Mouse (Mus musculus) CH12.LX (cell line): ENCODE measurements at regions not wholly inside any gene's neighbourhood (a gene's known extent, or its start where the extent isn't known, plus 50 kb on each side); places are given as distances from the start of the nearest gene placed in this dataset.

Experiments used
- DNase-seq: peaks from one replicate; pipeline ENCODE4 v3.0.0-alpha.2; 2013; ENCODE audit errors: extremely low read depth
- H3K27ac ChIP-seq: 2 replicates; pipeline ENCODE4 v1.5.1; 2012; ENCODE audit warnings: low read depth, mild to moderate bottlenecking, control low read depth, moderate library complexity; ENCODE audit not compliant: insufficient read depth
- H3K27me3 ChIP-seq: replicated peaks from 2 replicates; pipeline ENCODE3; 2012; ENCODE audit warnings: inconsistent platforms
- H3K36me3 ChIP-seq, 2 experiments: replicated peaks in 1 of 2; 2 replicates each; pipeline versions ENCODE3 to v1.6.1; 2012; ENCODE audit warnings: inconsistent platforms in 1 of 2, low read length in 1 of 2, mild to moderate bottlenecking in 1 of 2, mixed read lengths in 1 of 2, moderate library complexity in 1 of 2; ENCODE audit not compliant: control insufficient read depth in 1 of 2, insufficient read depth in 1 of 2
- H3K4me1 ChIP-seq, 2 experiments: 2 replicates each; pipeline ENCODE4 v1.6.1; 2012; ENCODE audit warnings: inconsistent platforms in 1 of 2, moderate library complexity in 1 of 2; ENCODE audit not compliant: insufficient read depth in 2 of 2, control insufficient read depth in 1 of 2
- H3K4me2 ChIP-seq: 2 replicates; pipeline ENCODE4 v1.6.1; 2012; ENCODE audit warnings: low read depth, mild to moderate bottlenecking, control low read depth; ENCODE audit not compliant: poor library complexity, insufficient read depth, severe bottlenecking
- H3K4me3 ChIP-seq, 3 experiments: fragments of 150-350 bp in 1 of 3; sonication (generic) in 1 of 3; replicated peaks in 1 of 3; 2 replicates each; pipeline versions ENCODE3 to v1.5.1; 2011 to 2012; ENCODE audit warnings: low read depth in 2 of 3, low read length in 2 of 3, mild to moderate bottlenecking in 2 of 3, moderate library complexity in 2 of 3, control low read depth in 1 of 3, improper control_type of control experiment in 1 of 3, inconsistent platforms in 1 of 3, mixed read lengths in 1 of 3; ENCODE audit not compliant: poor library complexity in 1 of 3
- H3K79me2 ChIP-seq: replicated peaks from 2 replicates; pipeline ENCODE4 v1.6.1; 2012; ENCODE audit warnings: mild to moderate bottlenecking, moderate library complexity; ENCODE audit not compliant: control insufficient read depth, poor library complexity, insufficient read depth, severe bottlenecking; ENCODE audit errors: extremely low read depth
- H3K9ac ChIP-seq: 2 replicates; pipeline ENCODE4 v1.6.1; 2012; ENCODE audit warnings: low read depth, mild to moderate bottlenecking, control low read depth, moderate library complexity; ENCODE audit not compliant: insufficient read depth
- H3K9me3 ChIP-seq: replicated peaks from 2 replicates; pipeline ENCODE3; 2012; ENCODE audit warnings: low read length, inconsistent platforms, mixed read lengths
- BHLHE40 ChIP-seq: IDR thresholded peaks from 2 replicates; pipeline ENCODE4 v1.6.1; 2011; ENCODE audit warnings: mild to moderate bottlenecking, low read depth, low read length, improper control_type of control experiment
- CHD1 ChIP-seq: IDR thresholded peaks from 2 replicates; pipeline ENCODE4 v1.6.1; 2012; ENCODE audit warnings: low read depth, low read length, improper control_type of control experiment, inconsistent platforms
- CTCF ChIP-seq, 2 experiments: IDR thresholded peaks in 1 of 2; conservative IDR thresholded peaks in 1 of 2; 2 replicates each; pipeline ENCODE4 v1.5.1; 2011 to 2012; ENCODE audit warnings: low read depth in 2 of 2, low read length in 2 of 2, improper control_type of control experiment in 1 of 2, inconsistent platforms in 1 of 2, mild to moderate bottlenecking in 1 of 2, moderate library complexity in 1 of 2
- E2F4 ChIP-seq: IDR thresholded peaks from 2 replicates; pipeline ENCODE4 v1.6.1; 2011; ENCODE audit warnings: low read depth, low read length, improper control_type of control experiment; ENCODE audit not compliant: insufficient replicate concordance
- GABPA ChIP-seq: IDR thresholded peaks from 2 replicates; pipeline ENCODE4 v1.6.1; 2012; ENCODE audit warnings: low read depth, low read length, improper control_type of control experiment, inconsistent platforms; ENCODE audit not compliant: insufficient replicate concordance
- IRF4 ChIP-seq: IDR thresholded peaks from 2 replicates; pipeline ENCODE4 v1.6.1; 2014; ENCODE audit warnings: low read depth, mild to moderate bottlenecking, inconsistent platforms, low read length, improper control_type of control experiment
- JUN ChIP-seq: IDR thresholded peaks from 2 replicates; pipeline ENCODE4 v1.6.1; 2011; ENCODE audit warnings: low read depth, mild to moderate bottlenecking, low read length, improper control_type of control experiment, moderate library complexity; ENCODE audit not compliant: insufficient read depth
- JUND ChIP-seq: conservative IDR thresholded peaks from 2 replicates; pipeline ENCODE4 v1.6.1; 2011; ENCODE audit warnings: low read depth, low read length, improper control_type of control experiment
- MAZ ChIP-seq: IDR thresholded peaks from 2 replicates; pipeline ENCODE4 v1.6.1; 2012; ENCODE audit warnings: low read depth, mild to moderate bottlenecking, inconsistent platforms, low read length, improper control_type of control experiment, moderate library complexity
- NELFE ChIP-seq: IDR thresholded peaks from 2 replicates; pipeline ENCODE4 v1.6.1; 2011; ENCODE audit warnings: low read depth, low read length, improper control_type of control experiment
- NRF1 ChIP-seq: IDR thresholded peaks from 2 replicates; pipeline ENCODE4 v1.6.1; 2014; ENCODE audit warnings: low read depth, mild to moderate bottlenecking, inconsistent platforms, low read length, improper control_type of control experiment, moderate library complexity
- PAX5 ChIP-seq: IDR thresholded peaks from 2 replicates; pipeline ENCODE4 v1.6.1; 2012; ENCODE audit warnings: low read length, inconsistent platforms, mixed read lengths
- POLR2AphosphoS2 ChIP-seq: IDR thresholded peaks from 2 replicates; pipeline ENCODE4 v1.6.1; 2011; ENCODE audit warnings: low read depth, low read length, improper control_type of control experiment
- SIN3A ChIP-seq: IDR thresholded peaks from 2 replicates; pipeline ENCODE4 v1.6.1; 2012; ENCODE audit warnings: low read length, improper control_type of control experiment, inconsistent platforms
- TCF12 ChIP-seq: IDR thresholded peaks from 2 replicates; pipeline ENCODE4 v1.6.1; 2014; ENCODE audit warnings: low read depth, mild to moderate bottlenecking, inconsistent platforms, low read length, improper control_type of control experiment
- UBTF ChIP-seq: IDR thresholded peaks from 2 replicates; pipeline ENCODE4 v1.6.1; 2012; ENCODE audit warnings: low read depth, mild to moderate bottlenecking, inconsistent platforms, low read length, improper control_type of control experiment, moderate library complexity
- ZMIZ1 ChIP-seq: IDR thresholded peaks from 2 replicates; pipeline ENCODE4 v1.6.1; 2012; ENCODE audit warnings: low read depth, mild to moderate bottlenecking, inconsistent platforms, low read length, improper control_type of control experiment
- ZNF384 ChIP-seq: IDR thresholded peaks from 2 replicates; pipeline ENCODE4 v1.6.1; 2012; ENCODE audit warnings: low read depth, low read length, improper control_type of control experiment, inconsistent platforms
- dilution Hi-C: fragments of 300-500 bp; cut with MboI; formaldehyde crosslinking; loops from 2 replicates; pipeline ENCODE4 v1.14.3; 2020; ENCODE audit warnings: low sequenced_read_pairs; ENCODE audit not compliant: extremely low pct_unique_long_range_greater_than_20kb, extremely low pct_ligation_motif_present
- in situ Hi-C: fragments of 300-500 bp; cut with MboI; formaldehyde crosslinking; loops from 3 replicates; pipeline ENCODE4 v1.14.3; 2019; ENCODE audit warnings: low sequenced_read_pairs, low pct_ligation_motif_present, low pct_unique_long_range_greater_than_20kb, mixed read lengths

DNA sequence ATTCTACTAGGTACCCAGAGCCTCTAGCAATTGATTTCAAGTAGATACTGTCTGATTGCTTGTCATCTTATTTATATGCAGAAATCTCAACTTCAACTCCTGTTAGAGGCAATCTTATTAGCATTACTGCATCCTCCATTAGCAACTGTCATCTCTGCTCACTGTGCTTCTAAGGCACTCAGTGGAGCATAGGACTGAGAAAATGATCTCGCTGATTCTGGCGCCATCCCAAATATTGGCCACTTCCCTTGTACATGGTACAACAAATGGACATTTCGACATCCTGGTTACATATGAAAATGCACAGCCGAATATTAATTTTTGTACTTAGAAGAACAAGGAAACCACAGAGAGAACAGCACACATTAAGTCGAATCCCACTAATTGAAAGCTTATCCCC lies 329.7 kb upstream of the G2e3 start:
- Histone ChIP-seq H3K27ac (no peak overlapping the region), H3K79me2 (no peaks in the 10 kb centered on the region), H3K9ac (no peak overlapping the region), H3K4me1 (no peaks in the 10 kb centered on the region), H3K4me2 (no peak overlapping the region), H3K4me3 (no peak overlapping the region), H3K27me3 (no peaks in the 10 kb centered on the region), H3K36me3 (no peaks in the 10 kb centered on the region), H3K9me3 (peaks cover 43% of the 10 kb centered on the region)
- no peak for TF ChIP-seq ZNF384
- TF ChIP-seq JUN, result no peak
- TF ChIP-seq E2F4, result no peak
- TF ChIP-seq JUND, result no peak
- TF ChIP-seq POLR2AphosphoS2, result no peak
- no peak for TF ChIP-seq CHD1
- no peak for TF ChIP-seq NELFE
- no peak for TF ChIP-seq NRF1
- no peak for TF ChIP-seq SIN3A
- no peak for TF ChIP-seq UBTF
- TF ChIP-seq TCF12, result no peak
- no peak for TF ChIP-seq CTCF (conservative IDR thresholded peaks at IDR 0.05 in 1 of 2, IDR thresholded peaks at IDR 0.05 in 1 of 2; ENCODE audit: low read depth in 2 of 2, low read length in 2 of 2)
- no peak for TF ChIP-seq ZMIZ1
- dilution Hi-C loops (no loop called here), in situ Hi-C loops (no loop called here)
- DNase-seq, result no peak

DNA sequence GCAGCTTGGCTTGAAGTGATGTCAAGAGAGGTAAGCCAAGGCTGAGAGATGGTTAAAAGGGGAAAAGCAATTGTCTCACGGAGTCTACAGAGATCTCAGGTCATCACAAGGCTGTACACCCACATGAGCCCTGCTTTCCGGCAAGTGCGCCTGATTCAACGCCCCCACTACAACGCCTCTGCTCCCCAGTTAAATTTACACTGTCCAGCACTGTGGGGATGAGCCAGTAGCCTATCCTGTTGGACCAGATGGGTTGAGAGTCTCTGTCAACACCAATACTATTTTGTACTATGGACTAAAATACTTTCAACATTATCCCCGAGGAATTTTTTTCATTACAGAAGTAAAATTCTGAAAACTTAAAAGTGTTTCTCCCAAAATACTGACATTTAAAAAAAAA lies 331.8 kb upstream of the G2e3 start:
- dilution Hi-C loops, result no loop called here
- Histone ChIP-seq H3K9ac (no peak overlapping the region), H3K27me3 (no peaks in the 10 kb centered on the region), H3K4me2 (no peak overlapping the region)
- no peak for TF ChIP-seq JUN
- no peak for TF ChIP-seq POLR2AphosphoS2
- TF ChIP-seq BHLHE40, result no peak
- TF ChIP-seq IRF4, result no peak
- TF ChIP-seq GABPA, result no peak
- TF ChIP-seq UBTF, result no peak
- TF ChIP-seq PAX5, result no peak
- TF ChIP-seq ZNF384, result no peak
- TF ChIP-seq MAZ, result no peak
- no peak for TF ChIP-seq ZMIZ1
- TF ChIP-seq, all 38 proteins: peak for 0
- H3K27ac ChIP-seq, result no peak overlapping the region
- H3K4me1 ChIP-seq, result no peaks in the 10 kb centered on the region
- H3K36me3 ChIP-seq, result no peaks in the 10 kb centered on the region
- no peak overlapping the region for H3K4me3 ChIP-seq
- peaks cover 42% of the 10 kb centered on the region for H3K9me3 ChIP-seq
- in situ Hi-C loops, result no loop called here
- DNase-seq, result no peak
- no peaks in the 10 kb centered on the region for H3K79me2 ChIP-seq
